Mouse (Mus musculus): ENCODE data around the gene Gm572.

Gene Gm572

DNA sequence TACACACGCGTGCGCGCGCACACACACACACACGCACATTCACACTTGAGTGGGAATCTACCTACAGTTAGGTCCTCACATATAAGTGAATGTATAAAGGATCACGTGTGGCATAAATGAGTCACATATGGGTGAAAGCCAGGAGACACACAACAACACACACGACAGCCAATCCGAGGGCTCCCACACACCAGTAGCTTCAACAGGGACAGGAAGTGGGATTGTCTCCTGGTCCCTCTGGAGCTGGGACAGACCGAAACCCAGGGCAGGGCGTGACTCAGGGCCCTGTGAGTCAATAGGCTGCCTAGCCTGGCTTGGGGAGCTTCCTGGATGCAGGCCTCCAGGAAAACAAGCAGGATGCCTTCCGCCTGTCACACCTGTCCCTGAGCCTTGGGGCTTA is 71.6 kb downstream of the Gm572 start:
- no peak for DNase-seq (ENCODE audit: low read depth, low spot score)

DNA sequence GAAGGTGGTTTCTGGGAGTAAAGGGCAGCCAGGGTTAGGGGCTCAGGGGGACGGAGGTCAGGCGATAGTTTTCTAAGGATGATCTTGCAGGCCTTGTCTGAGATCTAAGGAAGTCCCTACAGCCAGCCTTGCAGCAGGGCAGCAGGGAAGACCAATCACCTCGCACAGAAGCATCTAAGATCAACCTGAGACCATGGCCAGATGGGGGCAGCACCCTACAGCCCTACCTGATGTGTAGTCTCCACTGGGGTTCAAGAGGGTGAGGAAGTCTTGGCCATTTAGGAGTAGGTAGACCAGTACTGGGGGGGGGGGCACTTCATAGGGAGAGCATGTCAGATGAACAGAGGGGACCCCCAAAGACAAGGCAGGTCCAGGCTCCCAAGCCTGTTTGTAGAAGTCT is 72.3 kb downstream of the Gm572 start:
- DNase-seq (ENCODE audit: low read depth, low spot score), result no peak
